Mouse (Mus musculus) lung, adult 2 months (tissue): ENCODE results near the gene Krt15.

Experiments used
- CTCF ChIP-seq: fragments of 200-500 bp; IDR thresholded peaks from 2 replicates; pipeline ENCODE4 v1.5.1; 2011; ENCODE audit warnings: mild to moderate bottlenecking, low read length, control low read depth; ENCODE audit not compliant: insufficient read depth
- POLR2A ChIP-seq: fragments of 200-500 bp; IDR thresholded peaks from 2 replicates; pipeline ENCODE4 v1.6.1; 2011; ENCODE audit warnings: low read depth, mild to moderate bottlenecking, control low read depth, low read length, borderline replicate concordance; ENCODE audit errors: extremely low read depth

DNA sequence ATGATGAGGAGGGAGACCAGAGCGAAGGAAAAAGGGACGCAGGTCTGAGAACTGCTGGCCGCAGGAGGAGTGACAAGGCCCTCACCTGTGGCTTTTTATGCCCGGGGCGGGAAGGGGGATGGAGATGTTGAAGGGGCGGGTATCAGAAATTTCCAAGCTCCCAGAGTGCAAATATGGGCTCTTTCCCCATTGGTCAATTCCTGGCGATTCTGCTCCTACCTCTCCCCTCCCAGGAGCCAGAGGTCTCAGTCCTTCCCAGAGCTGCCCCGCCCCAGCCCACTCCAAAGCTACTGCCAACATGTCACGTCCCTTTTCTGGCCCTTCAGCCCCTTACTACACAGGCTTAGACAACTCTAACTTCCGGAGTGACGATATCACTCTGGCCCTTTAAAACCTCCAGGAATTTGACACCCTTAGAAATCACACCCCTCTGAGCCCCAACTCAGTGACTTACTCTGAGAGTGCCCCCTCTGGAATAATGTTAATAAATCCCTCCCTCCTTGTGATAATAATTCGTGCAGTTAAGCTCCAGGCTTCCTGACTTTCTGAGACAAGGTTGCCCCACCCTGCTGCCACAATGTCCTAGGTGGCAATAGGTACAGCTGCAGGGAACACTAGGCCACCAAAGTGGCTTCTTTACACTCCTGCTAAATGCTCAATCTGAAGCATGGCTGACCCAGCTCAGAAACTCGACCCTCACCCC, 10.3 kb upstream of the Krt15 start:
- TF ChIP-seq POLR2A (peak; percentile 93; the same call in 1 of the 2 replicates), CTCF (no peak)
